Mouse (Mus musculus): ENCODE data around the gene Tnip3.

DNA sequence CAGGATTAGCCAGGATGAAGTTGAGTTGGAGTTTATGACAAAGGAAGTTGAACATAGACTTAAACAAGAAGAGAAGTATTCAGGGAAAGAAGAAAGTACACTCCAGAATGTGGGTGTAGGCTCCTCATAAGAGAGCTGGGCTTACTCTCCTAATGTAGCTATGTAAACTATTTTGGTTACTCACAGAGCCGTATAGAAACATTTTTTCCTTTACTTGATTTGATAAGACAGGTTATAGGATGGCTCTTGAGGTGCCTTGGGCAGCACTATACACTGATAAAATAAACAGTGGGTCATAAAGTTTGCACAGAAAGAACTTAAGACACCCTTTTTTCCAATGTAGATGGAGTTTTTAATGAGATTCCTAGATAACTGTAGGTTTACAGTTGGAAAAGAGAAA is 70.3 kb downstream of the Tnip3 start:
- TF ChIP-seq CTCF (IDR thresholded peaks at IDR 0.05; ENCODE audit: low read depth, low read length) (no peak), EP300 (IDR thresholded peaks at IDR 0.05; ENCODE audit: insufficient read depth, low read depth, low read length) (no peak)
